Mouse (Mus musculus) megakaryocyte, embryonic 14.5 days (primary cell): Measurements from ENCODE around the gene Fbxo44.

Source experiments
- FLI1 ChIP-seq: IDR thresholded peaks from 2 replicates; pipeline ENCODE4 v1.6.1; 2012; ENCODE audit warnings: low read length, inconsistent platforms, mixed read lengths
- GATA1 ChIP-seq: IDR thresholded peaks from 3 replicates; pipeline ENCODE4 v1.6.1; 2012; ENCODE audit warnings: mixed read lengths, low read length, inconsistent platforms, borderline replicate concordance

GRCm38 (mm10) chr4:148115467-148115866, 44.8 kb downstream of the Fbxo44 start:
- TF ChIP-seq GATA1 (no peak), FLI1 (no peak)
